Mouse (Mus musculus) c-Kit-negative CD71-positive TER-119-positive erythroid progenitor cells, embryonic 14.5 days (primary cell): Measurements from ENCODE around the gene Tas2r131.
"Not testable (repeated sequence)": the region's sequence is repeated elsewhere in the genome, so short reads cannot be mapped to it uniquely, and the experiment has no call there.

Experiments
- DNase-seq: peaks from one replicate; pipeline ENCODE4 v3.0.0-alpha.2; 2013; ENCODE audit warnings: low read depth, low spot score

Tas2r131 gene

DNA sequence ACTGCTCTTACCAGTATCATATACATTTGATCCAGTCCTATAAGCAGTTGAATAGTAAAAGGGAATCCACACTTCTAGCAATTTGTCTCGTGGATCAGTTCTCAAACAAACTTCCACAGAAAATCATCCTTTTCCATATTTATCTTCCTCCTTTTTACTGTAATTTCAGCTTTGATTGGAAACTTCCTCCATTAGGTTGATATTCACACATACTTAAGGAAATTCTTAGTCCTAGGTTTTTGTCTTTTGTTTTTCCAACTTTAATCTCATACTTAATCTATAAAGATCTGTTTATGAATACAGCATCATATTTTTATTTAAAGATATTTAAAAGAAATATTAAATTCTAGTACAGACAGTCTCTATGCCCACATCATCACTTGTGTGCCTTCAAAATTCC is at the start of gene Tas2r131:
Gene Tas2r131, minus strand, starts transcription at position 101 of the 400 bp plus-strand sequence.
- DNase-seq, result no peak

- no peak for DNase-seq
Measured at GRCm38 (mm10) chr6:132980865-132981264, 23.1 kb upstream of the Tas2r131 start, which contains the start of gene Tas2r109. Tas2r109 (minus strand) TSS chr6:132980965.

DNA sequence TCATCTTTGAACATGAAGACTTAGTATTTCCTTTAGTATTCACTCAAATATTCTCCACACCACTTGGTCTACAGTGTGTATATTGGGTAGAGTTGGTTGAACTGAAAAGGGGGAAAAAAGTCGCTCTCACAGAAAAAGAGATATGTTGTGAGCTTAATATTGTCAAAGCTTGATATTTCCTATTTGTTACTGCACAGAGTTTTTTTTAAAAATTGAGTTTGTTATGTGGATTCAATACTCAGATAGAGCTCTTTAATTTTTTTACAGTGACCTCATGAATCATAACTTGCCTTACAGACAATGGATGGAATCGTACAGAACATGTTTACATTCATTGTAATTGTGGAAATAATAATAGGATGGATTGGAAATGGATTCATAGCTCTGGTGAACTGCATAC is 6.9 kb downstream of the Tas2r131 start, which contains the start of gene Tas2r129:
Gene Tas2r129, plus strand, starts transcription at position 301 of the 400 bp plus-strand sequence.
- DNase-seq, result no peak

- DNase-seq, result not testable (repeated sequence)
Measured at GRCm38 (mm10) chr6:132941376-132941775, 16.3 kb downstream of the Tas2r131 start.

- no peak for DNase-seq
Measured at GRCm38 (mm10) chr6:132909351-132909750, 48.4 kb downstream of the Tas2r131 start, which contains the start of gene Tas2r125. Tas2r125 (plus strand) TSS chr6:132909651.
